Mouse (Mus musculus) hindbrain, embryonic 13.5 days (tissue): ENCODE data around the gene Mms19. TPM values are rescaled to one million over a fixed set of nuclear protein-coding genes. Genes with fewer than 3 reads are reported as not detected.
"Not testable (repeated sequence)": the region's sequence is repeated elsewhere in the genome, so short reads cannot be mapped to it uniquely, and the experiment has no call there.

ENCODE experiments used
- ATAC-seq: fragments of 200-750 bp; cut with Nextera tagmentation; 2 replicates; pipeline ENCODE4 v1.8.0; 2017; ENCODE audit warnings: moderate TSS enrichment; ENCODE audit not compliant: low FRiP score
- H3K27ac ChIP-seq: fragments of 300-500 bp; sonication (generic); 2 replicates; pipeline ENCODE4 v1.5.1; 2015; ENCODE audit warnings: inconsistent platforms, mild to moderate bottlenecking, moderate library complexity
- H3K27me3 ChIP-seq: fragments of 300-500 bp; sonication (generic); 2 replicates; pipeline ENCODE4 v1.6.1; 2015; ENCODE audit warnings: mild to moderate bottlenecking, inconsistent platforms
- H3K36me3 ChIP-seq: fragments of 300-500 bp; sonication (generic); 2 replicates; pipeline ENCODE4 v1.6.1; 2015; ENCODE audit warnings: mild to moderate bottlenecking, inconsistent platforms
- H3K4me1 ChIP-seq: fragments of 300-500 bp; sonication (generic); replicated peaks from 2 replicates; pipeline ENCODE4 v1.6.1; 2015; ENCODE audit warnings: inconsistent platforms
- H3K4me2 ChIP-seq: fragments of 300-500 bp; sonication (generic); 2 replicates; pipeline ENCODE4 v1.6.1; 2015; ENCODE audit warnings: inconsistent platforms, mild to moderate bottlenecking, moderate library complexity
- H3K4me3 ChIP-seq: fragments of 300-500 bp; sonication (generic); 2 replicates; pipeline ENCODE4 v1.5.1; 2015; ENCODE audit warnings: mild to moderate bottlenecking, inconsistent platforms
- H3K9ac ChIP-seq: fragments of 300-500 bp; sonication (generic); 2 replicates; pipeline ENCODE4 v1.6.1; 2015; ENCODE audit warnings: mild to moderate bottlenecking, inconsistent platforms
- H3K9me3 ChIP-seq: fragments of 300-500 bp; sonication (generic); 2 replicates; pipeline ENCODE4 v1.6.1; 2016; ENCODE audit warnings: inconsistent platforms
- WGBS: fragments of 180-500 bp; shearing (Covaris S2); methylation state at CpG from one replicate; pipeline ENCODE4 v1.1.7; 2015; 5-methylcytosine and 5-hydroxymethylcytosine counted together
- polyA plus RNA-seq: library from polyadenylated mRNA; unstranded; fragments of >200 nt; fragmentation: Nextera tagmentation; extraction: Ambion mirVana; gene quantifications from 2 replicates; pipeline ENCODE4 v1.2.1, GENCODE M21; 2015

The Mms19 gene
- polyA plus RNA-seq, 1 experiment from 2014 or later = 36.5 TPM

DNA sequence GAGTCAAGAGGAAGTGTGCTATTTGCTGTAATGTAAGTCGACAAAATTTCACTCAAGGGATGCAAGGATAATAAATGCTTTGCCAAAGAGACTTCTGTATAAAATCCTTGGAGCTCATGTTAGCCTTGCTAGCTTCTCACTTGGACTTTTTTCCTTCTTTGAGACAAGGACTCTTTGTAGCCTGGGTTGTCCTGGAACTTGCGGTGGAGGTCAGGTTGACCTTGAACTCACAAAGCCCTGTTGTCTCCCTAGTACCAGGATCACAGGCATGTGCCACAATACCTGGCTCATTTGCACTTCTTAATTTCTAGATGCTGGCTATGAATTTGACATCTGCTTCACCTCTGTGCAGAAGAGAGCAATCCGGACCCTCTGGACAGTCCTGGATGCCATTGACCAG is 65.7 kb downstream of the Mms19 start:
- H3K36me3 ChIP-seq = peaks cover 33% of the 10 kb centered on the region
- H3K9me3 ChIP-seq = no peaks in the 10 kb centered on the region
- H3K27ac ChIP-seq = no peak overlapping the region
- 93% methylated on average over 3 of the region's 3 CpGs for WGBS
- peaks cover 22% of the 10 kb centered on the region for H3K4me1 ChIP-seq
- no peaks in the 10 kb centered on the region for H3K27me3 ChIP-seq
- H3K9ac ChIP-seq = no peak overlapping the region
- H3K4me3 ChIP-seq = no peak overlapping the region
- no peak overlapping the region for H3K4me2 ChIP-seq
- ATAC-seq = no peak

DNA sequence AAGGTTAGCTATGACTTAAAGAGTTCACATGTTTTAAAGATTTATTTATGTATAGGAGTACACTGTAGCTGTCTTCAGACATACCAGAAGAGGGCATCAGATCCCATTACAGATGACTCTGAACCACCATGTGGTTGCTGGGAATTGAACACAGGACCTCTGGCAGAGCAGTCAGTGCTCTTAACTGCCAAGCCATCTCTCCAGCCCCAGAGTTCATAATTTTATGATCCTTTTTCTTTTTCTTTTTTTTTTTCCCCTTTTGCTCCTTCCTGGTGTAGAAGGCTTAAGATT is 66.4 kb downstream of the Mms19 start:
- Histone ChIP-seq H3K4me1 (peaks cover 22% of the 10 kb centered on the region), H3K36me3 (peaks cover 31% of the 10 kb centered on the region)
- H3K4me3 ChIP-seq, H3K9me3 ChIP-seq, H3K4me2 ChIP-seq, ATAC-seq, H3K27me3 ChIP-seq, H3K9ac ChIP-seq, H3K27ac ChIP-seq: not testable (repeated sequence)

DNA sequence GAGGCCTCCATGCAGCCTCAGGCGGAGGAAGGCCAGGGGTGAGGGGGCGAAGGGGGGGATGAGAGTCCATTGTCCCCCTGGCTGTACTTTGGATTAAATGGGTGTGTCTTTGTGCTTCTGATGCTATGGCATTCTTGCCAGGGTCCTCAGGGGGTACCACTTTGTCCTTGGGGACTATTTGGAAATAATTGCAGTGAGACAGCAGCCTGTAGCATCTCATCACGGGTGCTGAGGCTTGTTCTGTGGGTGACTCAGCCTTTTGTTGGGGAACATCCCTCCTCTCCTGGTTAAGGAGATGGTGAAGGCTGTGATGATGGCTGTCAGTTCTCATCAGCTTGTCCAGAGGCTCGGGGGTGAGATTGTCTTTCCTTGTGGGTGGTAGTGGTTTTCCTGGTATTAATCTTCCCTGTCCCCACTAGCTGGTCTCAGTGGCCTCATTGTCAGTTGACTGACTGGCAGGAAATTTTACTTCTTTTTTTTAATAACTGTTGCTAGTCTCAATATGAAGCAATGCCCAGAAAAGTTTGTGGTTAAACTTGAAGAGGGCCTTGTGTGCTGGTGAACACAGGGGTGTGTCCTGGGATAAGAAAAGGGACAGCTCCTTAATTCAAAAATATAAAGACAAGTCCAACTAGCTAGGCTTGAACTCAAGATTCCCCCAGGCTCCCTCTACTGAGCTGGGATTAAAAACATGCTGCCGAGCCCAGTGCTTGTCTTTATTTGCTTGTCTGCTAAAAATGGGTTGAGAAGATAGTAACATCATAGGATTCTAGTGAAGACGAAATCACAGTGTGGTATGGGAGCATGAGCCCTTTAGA is 67.0 kb downstream of the Mms19 start:
- peak overlapping the region; percentile 90 for H3K9ac ChIP-seq
- H3K27ac ChIP-seq = no peak overlapping the region
- peaks cover 25% of the 10 kb centered on the region for H3K36me3 ChIP-seq
- peak overlapping the region; percentile 92 for H3K4me2 ChIP-seq
- 38% methylated on average over 6 of the region's 6 CpGs for WGBS
- no peaks in the 10 kb centered on the region for H3K9me3 ChIP-seq
- no peak for ATAC-seq
- H3K4me1 ChIP-seq = peaks cover 22% of the 10 kb centered on the region
- peak overlapping the region; percentile 86 for H3K4me3 ChIP-seq
- H3K27me3 ChIP-seq = no peaks in the 10 kb centered on the region

DNA sequence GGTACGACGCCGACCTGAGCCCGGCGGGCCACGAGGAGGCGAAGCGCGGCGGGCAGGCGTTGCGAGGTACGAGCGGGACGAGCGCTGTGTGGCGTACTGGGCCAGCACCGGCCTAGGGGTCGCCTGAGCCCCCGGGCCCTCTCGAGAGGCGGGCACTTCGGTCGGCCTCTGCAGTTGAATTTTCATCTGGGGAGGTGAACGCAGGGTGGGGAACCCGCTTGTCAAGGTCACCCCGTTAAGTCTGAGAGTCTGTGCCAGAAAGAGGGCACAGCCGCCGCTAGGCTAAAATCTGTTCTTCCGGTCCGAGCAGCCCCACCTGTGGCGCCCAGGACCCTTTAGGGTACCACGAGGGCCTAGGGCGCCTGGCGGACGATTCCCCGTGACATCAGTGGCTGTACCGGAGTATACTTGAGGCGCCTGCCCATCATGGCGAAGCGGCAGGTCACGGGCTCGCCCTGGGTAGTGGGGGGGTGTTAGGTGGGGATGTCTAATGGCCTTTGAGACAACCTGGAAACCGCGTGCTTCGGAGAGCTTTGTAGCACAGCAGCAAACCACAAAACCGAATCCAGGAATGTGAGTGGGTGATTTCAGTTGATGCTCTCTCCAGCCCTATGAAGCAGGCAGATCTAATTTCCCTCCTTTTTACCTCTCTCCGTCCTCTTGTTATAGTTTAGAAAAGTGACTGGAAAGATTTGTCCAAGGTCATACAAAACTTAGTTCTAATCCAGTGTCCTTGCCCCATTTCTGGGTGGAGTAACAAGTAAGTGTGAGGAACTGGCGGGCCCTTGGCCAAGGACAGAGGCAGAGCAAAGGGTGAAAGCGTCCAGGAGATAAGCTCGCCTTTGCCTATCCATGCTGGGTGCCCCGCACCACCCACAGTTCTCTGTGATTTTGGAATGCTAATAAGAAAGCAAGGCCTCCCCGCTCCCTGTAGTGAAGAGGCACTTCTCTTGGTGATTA is 68.6 kb downstream of the Mms19 start:
- Histone ChIP-seq H3K36me3 (peaks cover 19% of the 10 kb centered on the region), H3K9ac (peak overlapping the region; percentile 90), H3K4me2 (peak overlapping the region; percentile 92), H3K27ac (peak overlapping the region; percentile 87), H3K9me3 (no peaks in the 10 kb centered on the region), H3K27me3 (no peaks in the 10 kb centered on the region), H3K4me3 (peak overlapping the region; percentile 86), H3K4me1 (peaks cover 22% of the 10 kb centered on the region)
- peak; percentile 85 for ATAC-seq
- WGBS = under 1% methylated on average over 53 of the region's 53 CpGs

DNA sequence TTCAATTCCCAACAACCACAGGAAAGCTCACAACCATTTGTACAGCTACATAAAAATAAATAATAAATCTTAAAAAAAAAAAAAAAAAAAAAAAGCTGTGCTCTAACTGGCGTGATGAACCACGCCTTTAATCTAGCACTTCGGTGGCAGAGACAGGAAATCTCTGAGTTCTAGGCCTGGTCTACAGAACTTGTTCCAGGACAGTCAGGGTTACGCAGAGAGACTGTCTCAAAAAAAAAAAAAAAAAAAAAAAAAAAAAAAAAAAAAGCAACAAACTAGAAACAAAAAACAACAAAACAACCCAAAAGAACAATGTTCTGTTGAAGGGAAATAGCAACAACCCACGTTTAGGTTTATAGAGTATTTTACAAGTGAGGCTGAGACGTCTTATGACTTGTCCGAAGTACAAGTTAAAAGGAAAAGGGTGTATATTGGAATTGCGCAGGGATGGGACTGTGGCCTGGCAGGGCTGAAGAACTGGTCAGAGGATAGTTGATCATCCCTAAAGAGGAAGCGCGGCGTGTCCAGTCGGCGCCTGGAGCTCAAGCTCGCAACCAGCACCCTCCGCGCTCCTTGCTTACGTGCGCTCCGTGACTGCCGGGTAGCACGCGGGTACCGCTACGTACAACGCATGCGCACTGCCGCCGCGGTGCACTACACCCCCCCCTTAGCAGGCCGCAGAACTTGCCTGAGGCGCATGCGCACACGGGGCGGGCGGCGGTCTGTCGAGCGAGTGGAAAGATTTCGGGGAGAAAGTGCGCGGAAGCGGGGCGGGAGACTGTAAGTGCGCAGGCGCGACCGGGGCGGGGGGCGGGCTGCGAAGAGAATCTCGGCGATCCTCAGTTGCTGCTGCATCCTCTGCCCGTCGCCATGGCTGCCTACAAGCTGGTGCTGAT is 69.5 kb downstream of the Mms19 start, which contains the start of gene Pgam1:
Gene Pgam1 (plus strand): TSS at position 746 of the 896 bp plus-strand sequence.
- H3K4me3 ChIP-seq = peak within 1 kb of the TSS; percentile 86

DNA sequence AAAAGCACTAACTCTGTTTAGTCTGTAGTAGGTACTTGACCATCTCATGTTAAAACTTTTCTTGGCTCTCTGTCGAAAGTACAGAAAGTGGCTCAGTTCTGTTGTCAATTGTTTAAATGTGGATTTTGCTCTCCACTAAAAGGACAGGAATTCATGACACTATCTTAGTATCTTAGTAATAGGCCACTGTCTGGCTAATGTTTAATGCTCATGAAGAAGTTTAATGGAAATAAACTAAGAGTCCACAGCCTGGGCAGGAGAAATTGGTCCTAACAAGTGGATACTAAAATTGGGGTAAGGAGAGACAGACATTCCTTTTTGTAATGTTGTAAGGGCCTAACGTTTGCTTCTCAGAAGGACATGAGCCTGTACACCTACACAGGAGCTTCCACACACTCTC is 70.6 kb downstream of the Mms19 start:
- H3K9ac ChIP-seq = no peak overlapping the region
- peaks cover 22% of the 10 kb centered on the region for H3K4me1 ChIP-seq
- ATAC-seq = no peak
- H3K4me2 ChIP-seq = no peak overlapping the region
- H3K27me3 ChIP-seq = no peaks in the 10 kb centered on the region
- 0 out of 2 replicates have a peak, but pooled peaks cover 2% of the 10 kb centered on the region for H3K36me3 ChIP-seq
- 89% methylated on average over 2 of the region's 2 CpGs for WGBS
- no peak overlapping the region for H3K4me3 ChIP-seq
- no peaks in the 10 kb centered on the region for H3K9me3 ChIP-seq
- H3K27ac ChIP-seq = no peak overlapping the region

More for the DNA sequence above, 69.5 kb downstream of the Mms19 start, which contains the start of gene Pgam1:
- peaks cover 9% of the 10 kb centered on the region for H3K36me3 ChIP-seq
- H3K9ac ChIP-seq = peak within 1 kb of the TSS; percentile 90
- peak within 1 kb of the TSS; percentile 92 for H3K4me2 ChIP-seq
- 6% methylated on average over 48 of the region's 54 CpGs for WGBS
- H3K27ac ChIP-seq = peak within 1 kb of the TSS; percentile 89
- H3K27me3 ChIP-seq = no peaks in the 10 kb centered on the region
- peaks cover 22% of the 10 kb centered on the region for H3K4me1 ChIP-seq
- ATAC-seq = peak; percentile 94
- H3K9me3 ChIP-seq = no peaks in the 10 kb centered on the region

DNA sequence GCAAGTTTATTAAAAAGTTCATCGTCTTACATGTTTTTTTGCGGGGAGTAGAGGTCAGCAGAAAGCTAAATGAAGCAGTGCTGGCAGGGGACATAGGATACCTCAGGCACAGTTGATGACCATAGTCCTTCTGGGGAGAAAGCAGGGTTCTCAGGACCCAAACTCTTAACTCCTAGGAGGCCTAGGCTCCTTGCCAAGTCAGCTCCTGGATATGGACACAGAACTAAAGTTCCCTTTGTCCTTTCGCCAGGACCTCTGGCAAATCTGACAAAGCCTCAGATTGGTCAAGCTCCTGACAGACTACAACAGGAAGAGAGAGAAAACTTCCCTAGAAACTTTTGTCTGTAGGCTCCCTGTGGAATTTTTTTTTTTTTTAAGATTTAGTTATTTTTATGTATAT is 72.2 kb downstream of the Mms19 start:
- WGBS = 87% methylated on average over 3 of the region's 3 CpGs

DNA sequence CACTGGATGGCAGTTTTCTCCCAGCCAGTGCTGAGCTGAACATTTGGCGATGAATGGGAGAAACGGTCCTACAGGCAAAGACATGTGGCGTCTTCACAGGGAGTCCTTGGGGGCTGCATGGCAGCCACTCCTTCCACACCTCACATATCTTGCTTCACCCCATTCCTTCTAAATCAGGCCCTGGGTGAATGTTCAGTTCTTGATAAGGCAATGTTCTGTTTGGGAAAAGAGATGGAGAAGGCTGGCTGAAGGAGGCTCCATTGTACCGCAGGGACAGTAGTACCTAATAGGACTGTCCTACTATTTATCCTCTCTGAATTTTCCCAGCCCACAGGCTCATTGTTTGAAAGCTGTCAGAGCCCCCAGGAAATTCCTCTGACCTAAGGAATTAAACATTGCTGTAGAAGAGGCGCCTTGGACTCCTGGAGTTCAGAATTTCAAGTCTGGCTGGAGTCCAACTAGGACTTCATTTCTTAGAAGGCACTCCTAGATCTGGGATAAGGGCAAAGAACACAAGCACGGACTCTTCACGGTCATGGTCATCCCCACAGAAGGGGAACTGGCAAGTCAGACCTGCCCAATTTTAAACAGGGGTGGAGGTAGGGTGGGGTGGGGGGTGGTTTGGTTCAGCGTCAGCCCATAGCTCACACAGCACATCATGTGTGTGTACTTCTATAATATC is 73.7 kb downstream of the Mms19 start:
- no peak overlapping the region for H3K27ac ChIP-seq
- H3K9me3 ChIP-seq = no peaks in the 10 kb centered on the region
- H3K36me3 ChIP-seq = no peaks in the 10 kb centered on the region
- no peak overlapping the region for H3K9ac ChIP-seq
- 51% methylated on average over 8 of the region's 8 CpGs for WGBS
- H3K4me1 ChIP-seq = no peaks in the 10 kb centered on the region
- H3K4me3 ChIP-seq = no peak overlapping the region
- ATAC-seq = no peak
- no peak overlapping the region for H3K4me2 ChIP-seq
- no peaks in the 10 kb centered on the region for H3K27me3 ChIP-seq

More for the DNA sequence above, 72.2 kb downstream of the Mms19 start:
- Histone ChIP-seq H3K4me2 (no peak overlapping the region), H3K4me3 (no peak overlapping the region), H3K9ac (no peak overlapping the region), H3K9me3 (no peaks in the 10 kb centered on the region), H3K36me3 (no peaks in the 10 kb centered on the region), H3K27ac (no peak overlapping the region), H3K4me1 (peaks cover 13% of the 10 kb centered on the region), H3K27me3 (no peaks in the 10 kb centered on the region)
- no peak for ATAC-seq

DNA sequence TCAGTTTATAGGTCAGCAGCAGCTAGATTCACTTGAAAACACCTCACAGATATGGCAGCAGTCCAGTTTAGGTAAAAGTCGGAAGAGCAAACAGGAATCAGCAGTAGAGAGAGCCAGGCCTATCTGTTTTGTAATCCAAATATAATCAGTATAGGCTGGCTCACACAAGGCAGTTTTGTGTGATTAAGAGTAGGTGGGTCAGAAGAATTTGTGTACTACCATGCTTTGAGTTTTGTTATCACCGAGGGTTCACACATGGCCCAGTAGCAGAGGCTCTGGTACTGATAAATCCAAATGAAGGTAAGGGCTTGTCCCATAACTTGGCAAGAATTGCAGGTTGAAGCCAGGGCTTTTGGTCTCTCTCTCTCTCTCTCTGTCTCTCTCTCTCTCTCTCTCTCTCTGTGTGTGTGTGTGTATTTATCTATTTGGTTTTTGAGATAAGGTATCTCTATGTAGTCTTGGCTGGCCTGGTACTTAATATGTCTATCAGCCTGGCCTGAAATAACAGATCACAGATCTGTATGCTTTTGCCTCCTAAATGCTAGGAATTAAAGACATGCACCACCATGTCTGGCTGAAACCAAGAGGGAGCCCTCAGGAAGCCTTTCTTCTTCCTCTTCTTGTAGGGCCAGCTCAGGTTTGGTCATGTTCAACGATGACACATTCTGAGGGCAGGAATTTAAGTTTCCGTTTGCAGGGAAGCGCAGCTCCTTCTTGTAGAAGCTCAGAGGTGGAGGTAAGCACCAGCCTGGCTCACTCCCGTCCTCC is 74.5 kb downstream of the Mms19 start:
- H3K9ac ChIP-seq = no peak overlapping the region
- no peaks in the 10 kb centered on the region for H3K4me1 ChIP-seq
- H3K9me3 ChIP-seq = no peaks in the 10 kb centered on the region
- H3K4me3 ChIP-seq = no peak overlapping the region
- H3K27ac ChIP-seq = no peak overlapping the region
- H3K36me3 ChIP-seq = no peaks in the 10 kb centered on the region
- WGBS = 75% methylated on average over 6 of the region's 6 CpGs
- no peaks in the 10 kb centered on the region for H3K27me3 ChIP-seq
- no peak for ATAC-seq
- H3K4me2 ChIP-seq = no peak overlapping the region

DNA sequence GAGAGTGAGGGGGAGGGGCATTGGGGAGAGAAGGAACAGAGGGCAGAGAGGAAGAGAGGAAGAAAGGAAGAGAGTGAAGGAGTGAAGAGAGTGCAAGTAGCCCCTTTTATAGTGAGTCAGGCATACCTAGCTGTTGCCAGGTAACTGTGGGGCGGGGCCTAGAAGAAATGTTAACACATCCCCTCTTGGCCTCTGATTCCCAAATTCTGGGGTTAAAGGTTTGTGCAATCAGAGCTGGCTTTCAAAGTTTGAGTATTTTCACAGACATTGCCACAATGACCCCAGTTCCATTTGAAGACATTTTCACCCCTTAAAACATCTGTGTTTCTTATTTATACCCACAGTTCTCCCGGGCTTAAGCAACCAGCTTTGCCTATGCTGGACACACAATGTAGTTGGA is 75.7 kb downstream of the Mms19 start:
- Histone ChIP-seq H3K4me2 (no peak overlapping the region), H3K27me3 (no peaks in the 10 kb centered on the region), H3K4me1 (no peaks in the 10 kb centered on the region), H3K36me3 (no peaks in the 10 kb centered on the region), H3K9me3 (no peaks in the 10 kb centered on the region), H3K27ac (no peak overlapping the region), H3K4me3 (no peak overlapping the region), H3K9ac (no peak overlapping the region)
- ATAC-seq = no peak
- 86% methylated on average over 2 of the region's 2 CpGs for WGBS
